Mouse (Mus musculus): ENCODE measurements around the gene Med29.

DNA sequence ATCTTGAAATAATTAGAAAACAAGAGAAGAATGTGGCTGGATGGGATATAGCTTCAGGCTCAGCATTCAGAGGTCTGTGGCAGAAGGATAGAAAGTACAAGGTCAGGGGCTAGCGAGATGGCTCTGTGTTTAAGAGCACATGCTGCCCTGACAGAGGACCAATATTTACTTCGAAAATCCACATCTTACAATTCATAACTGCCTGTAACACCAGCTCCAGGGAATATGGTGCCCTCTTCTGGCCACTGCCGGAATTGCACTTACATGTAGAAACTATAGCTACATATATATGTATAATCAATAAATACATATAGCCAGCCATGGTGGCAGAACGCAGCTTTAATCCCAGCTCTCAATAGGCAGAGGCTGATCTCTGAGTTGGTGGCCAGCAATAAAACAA is 47.9 kb downstream of the Med29 start:
- TF ChIP-seq TAL1 (IDR thresholded peaks at IDR 0.05; ENCODE audit: low read length) (no peak), GATA1 (IDR thresholded peaks at IDR 0.05; ENCODE audit: low read length) (no peak)

All from erythroblast, embryonic 14.5 days (primary cell).